Mouse (Mus musculus): ENCODE measurements at regions not wholly inside any gene's neighbourhood (a gene's known extent, or its start where the extent isn't known, plus 50 kb on each side); places are given as distances from the start of the nearest gene placed in this dataset.

DNA sequence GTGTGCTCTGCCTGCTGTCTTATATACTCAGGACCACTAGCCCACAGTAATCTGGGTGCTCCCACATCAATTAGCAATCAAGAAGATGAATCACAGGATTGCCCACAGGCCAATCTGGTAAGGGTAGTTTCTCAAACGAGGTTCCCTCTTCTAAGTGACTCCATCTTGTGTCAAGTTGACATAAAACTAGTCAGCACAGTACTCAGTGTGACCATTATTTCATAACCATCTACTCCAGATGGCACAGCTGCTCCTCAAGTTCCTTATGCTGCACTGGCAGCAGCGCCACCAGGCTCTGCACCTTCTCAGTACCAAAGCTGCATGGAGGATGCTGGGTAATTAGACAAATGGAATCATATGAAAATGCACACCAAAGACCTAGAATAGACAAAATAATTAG lies 175.6 kb upstream of the B3galt2 start:
- H3K4me1 ChIP-seq (ENCODE audit: control insufficient read depth, insufficient read depth, low read length), result no peaks in the 10 kb centered on the region
- no peaks in the 10 kb centered on the region for H3K36me3 ChIP-seq (ENCODE audit: control insufficient read depth, insufficient read depth, low read length)
- no peaks in the 10 kb centered on the region for H3K27me3 ChIP-seq (ENCODE audit: control insufficient read depth, insufficient read depth, low read length)
- WGBS, result 62% methylated on average over 2 of the region's 2 CpGs
- H3K4me3 ChIP-seq (ENCODE audit: low read length), result no peak overlapping the region
- no peak for ATAC-seq (ENCODE audit: low FRiP score, low TSS enrichment)
- H3K27ac ChIP-seq (ENCODE audit: low read depth, low read length), result no peak overlapping the region
- no peak overlapping the region for H3K4me2 ChIP-seq (replicated peaks; ENCODE audit: low read depth, low read length)
- H3K9ac ChIP-seq (ENCODE audit: low read depth, low read length), result no peak overlapping the region
- H3K9me3 ChIP-seq (ENCODE audit: control insufficient read depth, low read length), result no peaks in the 10 kb centered on the region

DNA sequence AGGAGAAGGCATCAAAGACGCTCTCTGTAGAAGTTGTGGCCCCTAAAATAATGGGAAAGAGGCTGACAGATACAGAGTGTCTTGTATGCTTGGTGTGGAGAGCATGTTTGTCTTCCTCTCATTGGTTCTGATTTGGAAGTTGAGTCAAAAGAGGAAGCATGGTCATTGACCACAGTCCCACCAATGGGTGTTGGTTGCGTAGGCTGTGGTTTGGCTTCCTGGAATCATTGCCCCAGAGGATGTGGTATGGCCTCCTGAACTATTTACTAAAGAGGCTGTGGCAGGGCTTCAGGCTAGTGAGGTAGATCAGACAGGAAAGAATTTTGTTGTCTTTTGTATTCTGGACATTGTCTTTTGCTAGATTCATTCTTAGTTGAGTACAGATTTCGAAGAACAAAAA lies 174.4 kb upstream of the B3galt2 start:
- Histone ChIP-seq H3K9me3 (ENCODE audit: control insufficient read depth, low read length) (no peaks in the 10 kb centered on the region), H3K4me2 (replicated peaks; ENCODE audit: low read depth, low read length) (no peak overlapping the region), H3K27ac (ENCODE audit: low read depth, low read length) (no peak overlapping the region), H3K9ac (ENCODE audit: low read depth, low read length) (no peak overlapping the region), H3K27me3 (ENCODE audit: control insufficient read depth, insufficient read depth, low read length) (no peaks in the 10 kb centered on the region), H3K4me1 (ENCODE audit: control insufficient read depth, insufficient read depth, low read length) (no peaks in the 10 kb centered on the region), H3K36me3 (ENCODE audit: control insufficient read depth, insufficient read depth, low read length) (no peaks in the 10 kb centered on the region), H3K4me3 (ENCODE audit: low read length) (no peak overlapping the region)
- WGBS, result 86% methylated on average over 3 of the region's 3 CpGs
- ATAC-seq (ENCODE audit: low FRiP score, low TSS enrichment), result no peak

DNA sequence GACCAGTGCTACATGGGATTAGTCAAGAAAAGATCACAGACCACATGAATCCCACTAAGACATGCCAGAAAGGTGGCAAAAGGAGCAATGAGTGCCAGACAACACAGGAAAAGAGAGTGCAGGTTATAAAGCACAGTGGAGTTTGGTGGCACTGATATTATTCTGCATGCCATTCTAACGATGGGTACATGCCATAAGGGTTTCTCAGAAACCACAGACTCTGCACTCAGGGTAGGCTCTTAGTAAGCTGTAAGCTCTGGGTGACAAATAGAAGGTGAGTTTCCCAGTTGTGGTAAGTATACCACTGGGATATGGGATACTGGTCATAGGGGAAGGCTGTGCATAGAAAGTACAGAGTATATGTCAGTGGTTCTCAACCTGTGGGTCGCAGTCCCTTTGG lies 165.1 kb upstream of the B3galt2 start:
- no peaks in the 10 kb centered on the region for H3K9me3 ChIP-seq (ENCODE audit: control insufficient read depth, low read length)
- no peak overlapping the region for H3K4me2 ChIP-seq (replicated peaks; ENCODE audit: low read depth, low read length)
- no peaks in the 10 kb centered on the region for H3K36me3 ChIP-seq (ENCODE audit: control insufficient read depth, insufficient read depth, low read length)
- H3K4me3 ChIP-seq (ENCODE audit: low read length), result no peak overlapping the region
- 92% methylated on average over 2 of the region's 2 CpGs for WGBS
- H3K27me3 ChIP-seq (ENCODE audit: control insufficient read depth, insufficient read depth, low read length), result no peaks in the 10 kb centered on the region
- no peaks in the 10 kb centered on the region for H3K4me1 ChIP-seq (ENCODE audit: control insufficient read depth, insufficient read depth, low read length)
- H3K9ac ChIP-seq (ENCODE audit: low read depth, low read length), result no peak overlapping the region
- ATAC-seq (ENCODE audit: low FRiP score, low TSS enrichment), result no peak
- no peak overlapping the region for H3K27ac ChIP-seq (ENCODE audit: low read depth, low read length)

DNA sequence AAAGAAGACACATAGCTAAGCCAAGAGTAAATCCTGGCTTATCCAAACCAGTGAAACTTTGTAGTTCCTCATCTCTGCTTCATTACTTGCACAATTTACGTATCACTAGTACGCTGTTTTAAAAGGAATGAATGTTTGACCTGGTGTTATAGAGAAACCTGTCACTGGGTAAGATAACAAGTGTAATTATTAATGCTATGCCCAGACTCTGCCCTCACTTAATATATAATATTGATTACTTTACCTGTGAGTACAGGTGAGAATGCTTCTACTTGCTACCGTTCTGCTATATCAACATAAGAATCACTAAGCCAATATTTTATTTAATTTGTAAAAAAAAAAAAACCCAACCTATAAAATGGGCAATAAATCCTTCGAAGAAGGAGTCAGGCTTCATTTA lies 157.1 kb upstream of the B3galt2 start:
- H3K9ac ChIP-seq (ENCODE audit: low read depth, low read length), result no peak overlapping the region
- H3K27me3 ChIP-seq (ENCODE audit: control insufficient read depth, insufficient read depth, low read length), result no peaks in the 10 kb centered on the region
- no peaks in the 10 kb centered on the region for H3K9me3 ChIP-seq (ENCODE audit: control insufficient read depth, low read length)
- no peaks in the 10 kb centered on the region for H3K36me3 ChIP-seq (ENCODE audit: control insufficient read depth, insufficient read depth, low read length)
- no peaks in the 10 kb centered on the region for H3K4me1 ChIP-seq (ENCODE audit: control insufficient read depth, insufficient read depth, low read length)
- H3K27ac ChIP-seq (ENCODE audit: low read depth, low read length), result no peak overlapping the region
- H3K4me3 ChIP-seq (ENCODE audit: low read length), result no peak overlapping the region
- ATAC-seq (ENCODE audit: low FRiP score, low TSS enrichment), result no peak
- WGBS, result 81% methylated on average over 4 of the region's 4 CpGs
- no peak overlapping the region for H3K4me2 ChIP-seq (replicated peaks; ENCODE audit: low read depth, low read length)

DNA sequence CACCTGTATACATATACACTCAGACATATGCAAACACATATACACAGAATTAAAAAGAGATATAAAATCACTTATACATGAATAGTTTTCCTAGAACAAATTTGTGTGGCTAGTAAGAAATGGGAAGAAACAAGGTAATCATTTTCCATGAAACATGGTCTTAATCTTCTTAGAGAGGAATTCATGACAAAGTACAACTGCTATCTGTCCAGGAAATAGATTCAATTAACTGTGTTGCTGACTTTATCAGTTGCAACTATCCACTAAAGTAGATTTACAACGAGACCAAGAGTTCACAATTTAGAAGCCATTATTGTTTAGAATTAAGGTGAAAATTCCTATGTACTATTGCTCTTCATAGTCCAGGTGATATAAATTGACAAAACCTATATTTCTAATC lies 155.5 kb upstream of the B3galt2 start:
- no peak overlapping the region for H3K4me2 ChIP-seq (replicated peaks; ENCODE audit: low read depth, low read length)
- H3K4me1 ChIP-seq (ENCODE audit: control insufficient read depth, insufficient read depth, low read length), result no peaks in the 10 kb centered on the region
- H3K4me3 ChIP-seq (ENCODE audit: low read length), result no peak overlapping the region
- ATAC-seq (ENCODE audit: low FRiP score, low TSS enrichment), result no peak
- H3K9me3 ChIP-seq (ENCODE audit: control insufficient read depth, low read length), result no peaks in the 10 kb centered on the region
- no peaks in the 10 kb centered on the region for H3K27me3 ChIP-seq (ENCODE audit: control insufficient read depth, insufficient read depth, low read length)
- WGBS, result 70% methylated on average over 1 of the region's 1 CpGs
- no peak overlapping the region for H3K9ac ChIP-seq (ENCODE audit: low read depth, low read length)
- H3K27ac ChIP-seq (ENCODE audit: low read depth, low read length), result no peak overlapping the region
- no peaks in the 10 kb centered on the region for H3K36me3 ChIP-seq (ENCODE audit: control insufficient read depth, insufficient read depth, low read length)

DNA sequence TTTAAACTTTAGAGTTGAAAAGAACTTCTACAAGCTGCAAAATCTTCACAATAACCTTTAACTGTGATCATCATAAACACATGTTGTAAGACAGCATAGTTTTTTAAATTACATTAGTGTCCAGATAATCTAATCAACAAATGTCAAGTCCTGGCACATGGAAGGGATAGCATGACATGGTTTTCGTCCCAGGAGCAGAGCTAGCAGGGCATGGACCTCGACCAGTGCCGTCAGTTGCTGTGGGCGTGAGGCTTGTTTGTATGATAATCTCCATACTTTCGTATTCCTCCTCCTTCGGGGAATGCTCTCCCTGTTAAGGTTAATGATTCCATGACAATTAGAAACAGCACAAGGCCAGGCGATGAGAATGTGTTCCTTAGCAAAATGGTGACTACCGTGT lies 143.4 kb upstream of the B3galt2 start:
- H3K9me3 ChIP-seq (ENCODE audit: control insufficient read depth, low read length), result no peaks in the 10 kb centered on the region
- H3K4me3 ChIP-seq (ENCODE audit: low read length), result no peak overlapping the region
- H3K27me3 ChIP-seq (ENCODE audit: control insufficient read depth, insufficient read depth, low read length), result no peaks in the 10 kb centered on the region
- no peak for ATAC-seq (ENCODE audit: low FRiP score, low TSS enrichment)
- 71% methylated on average over 8 of the region's 8 CpGs for WGBS
- no peaks in the 10 kb centered on the region for H3K4me1 ChIP-seq (ENCODE audit: control insufficient read depth, insufficient read depth, low read length)
- no peak overlapping the region for H3K9ac ChIP-seq (ENCODE audit: low read depth, low read length)
- no peak overlapping the region for H3K4me2 ChIP-seq (replicated peaks; ENCODE audit: low read depth, low read length)
- no peaks in the 10 kb centered on the region for H3K36me3 ChIP-seq (ENCODE audit: control insufficient read depth, insufficient read depth, low read length)
- H3K27ac ChIP-seq (ENCODE audit: low read depth, low read length), result no peak overlapping the region

DNA sequence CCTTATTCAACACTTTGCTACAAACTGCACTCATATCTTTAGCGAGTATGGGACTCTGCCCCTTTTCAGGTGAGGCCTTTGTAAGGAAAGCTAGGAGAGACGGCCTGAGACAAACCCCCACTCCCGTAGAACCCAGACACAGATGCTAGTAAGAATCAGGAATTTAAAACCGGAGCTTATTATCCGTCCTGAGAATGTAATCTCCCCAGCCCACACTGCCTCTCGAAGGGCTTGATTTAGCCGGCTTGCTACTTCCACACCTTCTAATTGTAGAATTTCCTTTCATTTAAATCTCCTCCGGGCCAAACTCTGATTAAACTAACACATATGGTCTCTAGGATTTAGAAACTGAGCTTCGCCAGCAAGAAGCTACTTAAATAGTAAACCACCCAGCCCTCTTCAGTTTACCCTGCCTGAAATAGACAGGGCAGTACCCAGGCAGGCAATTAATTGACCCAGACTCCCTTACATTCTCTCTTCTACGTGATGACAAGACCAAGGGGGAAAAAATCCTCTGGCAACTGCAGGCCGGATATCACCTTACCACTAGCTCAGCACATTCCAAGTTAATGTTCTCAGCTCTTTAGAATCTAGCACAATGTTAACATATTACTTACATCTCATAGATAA lies 136.9 kb upstream of the B3galt2 start:
- H3K4me3 ChIP-seq (ENCODE audit: low read length), result no peak overlapping the region
- WGBS, result 31% methylated on average over 11 of the region's 11 CpGs
- no peak overlapping the region for H3K9ac ChIP-seq (ENCODE audit: low read depth, low read length)
- H3K9me3 ChIP-seq (ENCODE audit: control insufficient read depth, low read length), result no peaks in the 10 kb centered on the region
- peak overlapping the region; percentile 71 for H3K27ac ChIP-seq (ENCODE audit: low read depth, low read length)
- peak; percentile 98 for ATAC-seq (ENCODE audit: low FRiP score, low TSS enrichment)
- H3K4me2 ChIP-seq (replicated peaks; ENCODE audit: low read depth, low read length), result no peak overlapping the region; the same call in 1 of the 2 replicates
- no peaks in the 10 kb centered on the region for H3K4me1 ChIP-seq (ENCODE audit: control insufficient read depth, insufficient read depth, low read length)
- H3K36me3 ChIP-seq (ENCODE audit: control insufficient read depth, insufficient read depth, low read length), result no peaks in the 10 kb centered on the region
- no peaks in the 10 kb centered on the region for H3K27me3 ChIP-seq (ENCODE audit: control insufficient read depth, insufficient read depth, low read length)

DNA sequence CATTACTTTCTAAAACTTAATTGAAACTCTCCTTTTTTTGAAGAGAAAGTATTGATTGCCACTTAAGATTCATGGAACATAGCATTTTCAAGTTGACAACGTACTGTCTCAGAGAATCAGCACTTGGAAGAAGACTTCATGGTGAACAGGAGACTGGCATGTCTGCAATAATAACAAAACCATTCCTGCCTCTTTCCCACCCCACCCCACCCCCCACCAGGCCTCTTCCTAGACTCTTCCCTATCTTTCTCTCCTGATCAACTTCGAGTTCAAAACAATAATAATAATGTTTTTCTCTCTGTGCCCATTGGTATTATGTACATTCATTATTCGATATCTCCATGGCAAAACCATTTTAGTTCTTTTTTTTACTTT lies 136.4 kb upstream of the B3galt2 start:
- ATAC-seq (ENCODE audit: low FRiP score, low TSS enrichment), result peak; percentile 76; the same call in 1 of the 2 replicates

DNA sequence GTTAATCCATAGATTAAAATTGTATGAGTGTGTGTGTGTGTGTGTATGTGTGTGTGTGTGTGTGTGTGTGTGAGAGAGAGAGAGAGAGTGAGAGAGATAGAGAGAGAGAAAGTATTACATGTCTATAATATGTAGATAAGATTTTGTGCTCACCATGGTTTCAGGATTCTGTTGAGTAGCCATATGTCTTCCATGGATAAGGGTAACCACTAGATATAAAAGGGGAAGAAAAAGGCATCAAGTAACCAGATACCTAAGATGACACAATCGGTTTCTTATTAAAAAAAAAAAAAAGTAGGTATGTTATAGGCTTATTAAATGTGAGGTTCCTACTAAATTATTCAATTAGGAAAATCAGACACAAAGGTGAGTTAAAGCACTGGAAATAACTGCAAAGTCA lies 135.1 kb upstream of the B3galt2 start:
- Histone ChIP-seq H3K9ac (ENCODE audit: low read depth, low read length) (no peak overlapping the region), H3K4me3 (ENCODE audit: low read length) (no peak overlapping the region), H3K9me3 (ENCODE audit: control insufficient read depth, low read length) (no peaks in the 10 kb centered on the region), H3K4me1 (ENCODE audit: control insufficient read depth, insufficient read depth, low read length) (no peaks in the 10 kb centered on the region), H3K27ac (ENCODE audit: low read depth, low read length) (no peak overlapping the region), H3K27me3 (ENCODE audit: control insufficient read depth, insufficient read depth, low read length) (no peaks in the 10 kb centered on the region), H3K4me2 (replicated peaks; ENCODE audit: low read depth, low read length) (no peak overlapping the region), H3K36me3 (ENCODE audit: control insufficient read depth, insufficient read depth, low read length) (no peaks in the 10 kb centered on the region)
- no peak for ATAC-seq (ENCODE audit: low FRiP score, low TSS enrichment)
- 89% methylated on average over 1 of the region's 1 CpGs for WGBS

More for the DNA sequence above, 136.4 kb upstream of the B3galt2 start:
- no peak overlapping the region for H3K27ac ChIP-seq (ENCODE audit: low read depth, low read length)
- no peak overlapping the region for H3K4me3 ChIP-seq (ENCODE audit: low read length)
- H3K4me2 ChIP-seq (replicated peaks; ENCODE audit: low read depth, low read length), result no peak overlapping the region
- H3K27me3 ChIP-seq (ENCODE audit: control insufficient read depth, insufficient read depth, low read length), result no peaks in the 10 kb centered on the region
- H3K9me3 ChIP-seq (ENCODE audit: control insufficient read depth, low read length), result no peaks in the 10 kb centered on the region
- H3K4me1 ChIP-seq (ENCODE audit: control insufficient read depth, insufficient read depth, low read length), result no peaks in the 10 kb centered on the region
- 69% methylated on average over 3 of the region's 3 CpGs for WGBS
- H3K9ac ChIP-seq (ENCODE audit: low read depth, low read length), result no peak overlapping the region
- no peaks in the 10 kb centered on the region for H3K36me3 ChIP-seq (ENCODE audit: control insufficient read depth, insufficient read depth, low read length)
